Mouse (Mus musculus): ENCODE measurements around the gene Cdc42ep3. TPM values are rescaled to one million over a fixed set of nuclear protein-coding genes. Genes with fewer than 3 reads are reported as not detected.

Cdc42ep3 gene
- total and polyA plus RNA-seq, 3 experiments = 16.7 to 35.0 (median 30.1) TPM

DNA sequence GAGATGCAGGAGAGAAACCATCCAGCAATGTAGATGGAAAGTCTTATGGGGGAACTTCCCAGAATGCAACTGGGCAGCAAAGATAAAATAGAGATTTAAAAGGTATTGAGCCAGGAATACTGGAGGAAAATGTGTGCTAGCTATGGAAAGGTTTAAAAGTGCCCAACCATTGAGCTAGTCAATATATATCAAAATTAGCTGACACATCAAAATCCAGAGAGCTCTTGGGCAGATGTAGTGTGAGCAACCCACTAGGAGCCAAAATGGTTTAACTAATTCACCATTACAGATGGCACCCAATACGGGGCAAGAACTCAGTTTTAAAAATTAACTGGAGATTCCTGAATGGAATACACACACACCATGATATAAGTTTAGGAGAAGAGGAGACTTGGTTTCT lies 44.4 kb downstream of the Cdc42ep3 start:
- no peak for TF ChIP-seq POLR2A (IDR thresholded peaks at IDR 0.05; ENCODE audit: insufficient read depth, low read depth, low read length)
- no peak for TF ChIP-seq CTCF (IDR thresholded peaks at IDR 0.05)
- TF ChIP-seq EP300 (IDR thresholded peaks at IDR 0.05; ENCODE audit: insufficient read depth, low read depth, low read length) = no peak
- 90% methylated on average over 1 of the region's 1 CpGs for WGBS
- Histone ChIP-seq H3K4me1 (ENCODE audit: control insufficient read depth, insufficient read depth, low read length) (no peaks in the 10 kb centered on the region), H3K36me3 (ENCODE audit: control insufficient read depth, insufficient read depth, low read length) (no peaks in the 10 kb centered on the region), H3K27me3 (ENCODE audit: control insufficient read depth, insufficient read depth, low read length) (no peaks in the 10 kb centered on the region), H3K9ac (ENCODE audit: low read depth, low read length) (no peak overlapping the region), H3K79me2 (replicated peaks; ENCODE audit: control insufficient read depth, insufficient read depth, low read length) (no peaks in the 10 kb centered on the region), H3K4me3 (no peak overlapping the region), H3K27ac (no peak overlapping the region)
- intact Hi-C loops (cut with DNase I) = no loop called here
- DNase-seq = no peak

- no peak for DNase-seq
- Histone ChIP-seq H3K9ac (ENCODE audit: low read depth, low read length) (no peak overlapping the region), H3K4me1 (ENCODE audit: control insufficient read depth, insufficient read depth, low read length) (no peaks in the 10 kb centered on the region), H3K4me3 (no peak overlapping the region), H3K36me3 (ENCODE audit: control insufficient read depth, insufficient read depth, low read length) (no peaks in the 10 kb centered on the region), H3K79me2 (replicated peaks; ENCODE audit: control insufficient read depth, insufficient read depth, low read length) (no peaks in the 10 kb centered on the region), H3K27ac (no peak overlapping the region), H3K27me3 (ENCODE audit: control insufficient read depth, insufficient read depth, low read length) (no peaks in the 10 kb centered on the region)
- intact Hi-C loops (cut with DNase I) = no loop called here
- WGBS = 91% methylated on average over 1 of the region's 1 CpGs
- TF ChIP-seq POLR2A (IDR thresholded peaks at IDR 0.05; ENCODE audit: insufficient read depth, low read depth, low read length) (no peak), EP300 (IDR thresholded peaks at IDR 0.05; ENCODE audit: insufficient read depth, low read depth, low read length) (no peak), CTCF (IDR thresholded peaks at IDR 0.05) (no peak)
Observed at GRCm38 (mm10) chr17:79309506-79309905, 45.4 kb downstream of the Cdc42ep3 start.

DNA sequence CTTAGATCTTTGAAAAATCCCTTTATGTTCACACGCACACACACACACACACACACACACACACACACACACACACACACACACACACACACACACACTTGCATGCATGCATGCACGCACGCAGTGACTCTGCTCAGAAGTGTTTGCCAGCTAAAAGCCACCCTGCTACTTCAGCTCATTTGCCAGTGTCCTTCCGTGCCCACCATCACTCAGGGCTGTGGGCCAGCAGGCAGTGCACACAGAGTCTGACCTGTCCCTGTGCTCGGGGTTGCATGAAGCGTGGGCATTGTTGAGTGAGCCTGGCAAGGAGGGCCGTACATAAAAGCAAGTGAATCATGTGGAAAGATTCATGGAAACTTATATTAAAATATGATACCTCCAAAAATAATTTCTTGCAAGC lies 49.2 kb downstream of the Cdc42ep3 start:
- no peaks in the 10 kb centered on the region for H3K27me3 ChIP-seq (ENCODE audit: control insufficient read depth, insufficient read depth, low read length)
- TF ChIP-seq EP300 (IDR thresholded peaks at IDR 0.05; ENCODE audit: insufficient read depth, low read depth, low read length) (no peak), POLR2A (IDR thresholded peaks at IDR 0.05; ENCODE audit: insufficient read depth, low read depth, low read length) (no peak), CTCF (IDR thresholded peaks at IDR 0.05) (no peak)
- no peak overlapping the region for H3K4me3 ChIP-seq
- no peaks in the 10 kb centered on the region for H3K36me3 ChIP-seq (ENCODE audit: control insufficient read depth, insufficient read depth, low read length)
- H3K4me1 ChIP-seq (ENCODE audit: control insufficient read depth, insufficient read depth, low read length) = no peaks in the 10 kb centered on the region
- no peaks in the 10 kb centered on the region for H3K79me2 ChIP-seq (replicated peaks; ENCODE audit: control insufficient read depth, insufficient read depth, low read length)
- H3K27ac ChIP-seq = no peak overlapping the region
- 89% methylated on average over 7 of the region's 7 CpGs for WGBS
- intact Hi-C loops (cut with DNase I) = no loop called here
- H3K9ac ChIP-seq (ENCODE audit: low read depth, low read length) = no peak overlapping the region
- DNase-seq = no peak

DNA sequence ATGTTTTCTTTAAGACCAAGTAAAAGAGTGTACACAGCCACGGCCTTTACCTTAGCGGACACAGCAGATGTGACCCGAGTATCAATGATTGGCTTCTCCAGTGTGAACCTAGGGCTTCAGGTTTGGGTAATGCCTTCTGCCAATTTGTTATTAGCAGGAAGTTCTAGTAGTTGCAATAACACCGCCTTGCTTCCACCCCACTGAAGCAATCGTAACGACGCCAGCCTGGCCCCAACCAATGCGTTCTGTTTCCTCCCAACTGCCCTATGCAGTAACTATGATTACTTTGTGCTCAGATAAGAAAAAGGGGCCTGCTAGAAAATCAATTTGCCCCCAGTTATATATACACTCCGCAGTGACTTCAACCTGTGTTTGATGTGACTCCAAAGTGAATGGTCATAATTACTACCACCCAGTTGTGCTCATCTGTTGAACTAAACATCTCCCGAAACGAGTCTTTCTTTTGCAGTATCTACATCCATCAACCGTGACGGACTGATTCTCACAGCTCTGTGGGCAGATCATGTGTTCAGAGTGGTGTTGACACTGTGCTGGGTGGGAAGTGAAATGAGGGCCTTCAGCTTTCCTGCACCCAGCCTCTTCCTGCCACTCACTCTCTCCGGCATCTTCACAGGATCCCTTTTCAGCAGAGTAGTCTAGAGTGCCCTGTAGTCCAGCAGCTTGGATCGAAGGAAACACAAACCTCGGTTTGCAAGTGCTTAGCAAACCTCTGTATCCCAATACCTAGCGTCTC lies 51.0 kb downstream of the Cdc42ep3 start:
- Histone ChIP-seq H3K36me3 (ENCODE audit: control insufficient read depth, insufficient read depth, low read length) (no peaks in the 10 kb centered on the region), H3K4me3 (no peak overlapping the region), H3K27me3 (ENCODE audit: control insufficient read depth, insufficient read depth, low read length) (no peaks in the 10 kb centered on the region), H3K79me2 (replicated peaks; ENCODE audit: control insufficient read depth, insufficient read depth, low read length) (no peaks in the 10 kb centered on the region), H3K27ac (no peak overlapping the region), H3K4me1 (ENCODE audit: control insufficient read depth, insufficient read depth, low read length) (no peaks in the 10 kb centered on the region), H3K9ac (ENCODE audit: low read depth, low read length) (no peak overlapping the region)
- TF ChIP-seq CTCF (IDR thresholded peaks at IDR 0.05) (no peak), EP300 (IDR thresholded peaks at IDR 0.05; ENCODE audit: insufficient read depth, low read depth, low read length) (no peak), POLR2A (IDR thresholded peaks at IDR 0.05; ENCODE audit: insufficient read depth, low read depth, low read length) (no peak)
- WGBS = 87% methylated on average over 17 of the region's 17 CpGs
- intact Hi-C loops (cut with DNase I) = no loop called here
- DNase-seq = no peak

GRCm38 (mm10) chr17:79303238-79303637 lies 51.7 kb downstream of the Cdc42ep3 start:
- no peak overlapping the region for H3K27ac ChIP-seq
- no peaks in the 10 kb centered on the region for H3K27me3 ChIP-seq (ENCODE audit: control insufficient read depth, insufficient read depth, low read length)
- intact Hi-C loops (cut with DNase I) = no loop called here
- no peak overlapping the region for H3K4me3 ChIP-seq
- WGBS = 89% methylated on average over 3 of the region's 3 CpGs
- no peaks in the 10 kb centered on the region for H3K4me1 ChIP-seq (ENCODE audit: control insufficient read depth, insufficient read depth, low read length)
- H3K79me2 ChIP-seq (replicated peaks; ENCODE audit: control insufficient read depth, insufficient read depth, low read length) = no peaks in the 10 kb centered on the region
- H3K9ac ChIP-seq (ENCODE audit: low read depth, low read length) = no peak overlapping the region
- no peaks in the 10 kb centered on the region for H3K36me3 ChIP-seq (ENCODE audit: control insufficient read depth, insufficient read depth, low read length)
- TF ChIP-seq EP300 (IDR thresholded peaks at IDR 0.05; ENCODE audit: insufficient read depth, low read depth, low read length) (no peak), CTCF (IDR thresholded peaks at IDR 0.05) (no peak), POLR2A (IDR thresholded peaks at IDR 0.05; ENCODE audit: insufficient read depth, low read depth, low read length) (no peak)
- DNase-seq = no peak

DNA sequence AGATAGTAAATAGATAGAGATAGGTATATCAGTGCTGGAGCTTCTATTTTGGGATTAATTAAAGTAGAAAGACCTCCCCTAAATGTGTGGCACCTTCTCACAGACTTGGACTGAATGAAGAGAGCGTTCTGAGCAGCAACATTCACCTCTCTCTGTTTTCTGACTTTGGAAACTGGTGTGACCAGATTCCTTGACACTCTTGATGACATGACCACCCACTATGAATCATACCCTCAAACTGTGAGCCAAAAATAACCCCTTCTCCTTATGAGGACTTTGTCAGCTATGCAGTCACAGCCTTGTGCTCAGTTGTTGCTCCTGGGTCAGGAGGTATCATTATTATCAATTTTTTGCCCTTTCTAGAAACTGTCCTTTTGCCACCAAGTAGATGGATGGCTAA lies 55.0 kb downstream of the Cdc42ep3 start:
- Histone ChIP-seq H3K9ac (ENCODE audit: low read depth, low read length) (no peak overlapping the region), H3K36me3 (ENCODE audit: control insufficient read depth, insufficient read depth, low read length) (no peaks in the 10 kb centered on the region), H3K27me3 (ENCODE audit: control insufficient read depth, insufficient read depth, low read length) (no peaks in the 10 kb centered on the region), H3K27ac (no peak overlapping the region), H3K4me1 (ENCODE audit: control insufficient read depth, insufficient read depth, low read length) (no peaks in the 10 kb centered on the region; the same call in 1 of the 2 replicates), H3K4me3 (no peak overlapping the region), H3K79me2 (replicated peaks; ENCODE audit: control insufficient read depth, insufficient read depth, low read length) (no peaks in the 10 kb centered on the region)
- TF ChIP-seq EP300 (IDR thresholded peaks at IDR 0.05; ENCODE audit: insufficient read depth, low read depth, low read length) (no peak), CTCF (IDR thresholded peaks at IDR 0.05) (no peak), POLR2A (IDR thresholded peaks at IDR 0.05; ENCODE audit: insufficient read depth, low read depth, low read length) (no peak)
- WGBS = 88% methylated on average over 1 of the region's 1 CpGs
- no peak for DNase-seq
- intact Hi-C loops (cut with DNase I) = no loop called here
